Mouse (Mus musculus): ENCODE results near the gene Bnc2.

Bnc2 gene

DNA sequence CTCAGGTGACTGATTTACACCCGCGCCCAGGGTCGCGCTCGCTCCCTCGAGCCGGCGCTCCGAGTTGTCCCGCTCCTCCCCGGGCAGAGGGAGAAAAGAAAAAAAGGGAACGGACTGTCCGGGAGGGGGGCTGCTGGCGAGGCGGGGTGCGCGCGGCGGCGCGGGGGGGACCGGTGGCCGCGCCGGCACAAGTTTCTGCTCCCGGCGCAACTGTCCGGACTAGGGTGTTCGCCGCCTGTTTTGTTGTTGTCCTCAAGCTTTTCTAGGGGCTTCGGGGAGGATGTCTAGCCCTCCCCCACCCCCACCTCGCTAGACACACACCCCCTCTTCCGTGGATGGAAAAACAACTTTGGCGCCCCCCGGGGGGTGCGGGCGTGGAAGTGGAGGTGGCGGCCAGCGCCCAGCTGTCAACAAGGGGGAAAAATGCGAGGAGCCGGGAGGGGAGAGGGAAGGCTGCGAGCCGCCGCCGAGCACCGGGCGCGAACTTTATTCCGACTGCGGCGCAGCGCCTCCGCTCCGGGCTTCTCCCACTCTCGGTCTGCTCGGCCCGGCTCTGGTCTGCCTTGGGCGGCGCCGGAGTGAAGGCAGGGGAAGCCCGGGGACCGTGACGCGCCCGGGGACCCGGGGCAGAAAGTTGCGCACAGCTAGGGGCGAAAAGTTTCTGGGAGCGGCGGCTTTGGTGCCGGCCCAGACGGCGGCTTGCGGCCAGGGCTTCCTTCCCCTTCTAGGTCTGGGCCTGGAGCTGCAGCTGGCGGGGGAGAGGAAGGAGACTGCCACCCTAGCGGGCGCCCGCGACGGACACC, at the start of gene Bnc2:
TSS of gene Bnc2 (minus strand) at position 105 of the 803 bp plus-strand sequence.
- peak; percentile 29 for DNase-seq

DNA sequence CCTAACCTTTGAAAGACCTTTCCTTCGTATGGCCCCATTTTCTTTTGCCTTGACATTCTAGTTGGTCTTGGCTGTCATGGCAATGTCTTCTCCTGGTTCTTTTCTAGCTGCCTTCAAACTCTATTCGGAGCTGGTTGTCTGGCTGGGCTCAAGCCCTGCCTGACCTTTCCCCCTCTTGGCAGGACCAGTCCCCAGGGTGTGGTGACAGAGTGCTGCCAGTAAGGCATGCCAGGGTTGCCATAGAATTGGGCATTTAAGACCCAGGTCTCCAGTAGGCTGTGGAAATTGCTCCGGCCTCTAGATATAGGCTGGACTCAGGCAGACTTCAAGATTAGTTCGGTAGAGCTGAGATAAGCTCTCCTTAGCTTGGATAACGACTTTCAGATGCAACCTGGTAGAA, 32.9 kb upstream of the Bnc2 start:
- DNase-seq, result no peak

DNA sequence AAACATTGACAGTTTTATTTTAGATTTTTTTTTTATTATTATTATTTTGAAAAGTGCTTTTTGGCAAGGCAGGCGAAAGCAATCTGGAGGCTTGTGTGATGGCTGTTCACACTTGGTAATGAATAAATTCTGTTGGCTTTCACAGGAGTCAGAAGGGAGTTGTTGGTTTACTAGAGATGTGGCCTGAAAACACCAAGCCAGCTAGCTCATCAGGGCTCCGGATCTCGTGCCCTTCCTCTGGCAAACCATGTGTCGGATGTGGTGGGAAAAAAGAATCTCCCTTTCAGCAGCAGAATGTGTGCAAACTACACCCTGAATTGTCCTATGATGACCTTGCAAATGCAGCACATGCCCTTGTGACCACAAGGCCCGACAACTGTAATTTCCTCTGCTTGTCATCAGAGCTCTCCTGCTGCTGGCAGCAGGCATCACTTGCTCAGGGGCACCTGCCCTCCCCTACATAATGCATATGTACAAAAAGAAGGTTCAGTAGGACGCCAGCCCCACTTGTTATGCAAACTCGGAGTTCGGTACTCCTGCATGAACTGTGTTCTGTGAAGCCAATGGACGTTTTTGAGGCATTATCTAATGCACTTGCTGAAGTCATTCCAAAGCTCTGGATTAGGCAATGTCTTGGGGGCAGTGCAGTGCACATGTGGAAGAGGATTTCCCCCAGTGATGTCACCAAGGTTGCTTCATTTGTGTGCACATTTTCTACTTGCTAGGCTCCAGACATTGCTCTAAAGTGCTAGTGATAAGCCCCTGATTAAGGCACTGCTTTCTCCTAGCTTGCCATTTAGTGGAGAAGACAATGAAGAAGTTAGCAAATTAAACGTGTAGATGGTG, 10.7 kb upstream of the Bnc2 start:
- no peak for DNase-seq

DNA sequence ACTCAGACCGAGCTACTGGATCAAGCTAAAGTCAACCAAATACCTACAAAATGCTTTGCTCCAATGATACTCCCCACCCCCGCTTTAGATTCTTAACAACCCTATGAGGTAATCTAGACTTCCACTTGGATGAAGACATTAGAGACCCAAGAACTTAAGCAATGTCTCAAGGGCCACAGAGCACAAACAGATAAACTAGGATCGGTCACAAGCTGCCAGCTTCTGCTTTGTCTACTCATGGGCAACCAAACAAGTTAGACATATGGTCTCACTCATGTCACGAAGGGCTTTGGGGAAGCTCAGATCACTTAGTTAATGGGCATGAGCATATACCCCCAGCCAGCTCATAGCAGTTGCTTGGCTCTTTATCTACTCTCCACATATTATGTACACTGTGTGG, 9.9 kb upstream of the Bnc2 start:
- DNase-seq, result no peak

DNA sequence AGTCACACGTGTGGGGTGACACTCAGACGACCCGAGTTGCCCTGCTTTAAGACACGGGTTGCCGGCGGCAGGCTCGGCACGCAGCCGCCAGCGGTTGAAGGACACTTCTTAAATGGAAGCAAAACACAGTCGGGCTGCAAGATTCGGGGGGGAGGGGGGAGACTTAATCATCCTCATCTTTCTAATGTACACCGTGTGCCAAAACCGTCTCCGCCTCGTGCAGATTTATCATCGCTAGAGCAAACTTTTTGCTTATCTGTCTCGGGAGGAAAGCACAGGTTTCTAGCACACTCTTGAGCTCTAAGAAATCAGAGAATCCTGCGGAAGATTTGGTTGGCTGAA, 870 bp upstream of the Bnc2 start:
- DNase-seq, result peak; percentile 38

DNA sequence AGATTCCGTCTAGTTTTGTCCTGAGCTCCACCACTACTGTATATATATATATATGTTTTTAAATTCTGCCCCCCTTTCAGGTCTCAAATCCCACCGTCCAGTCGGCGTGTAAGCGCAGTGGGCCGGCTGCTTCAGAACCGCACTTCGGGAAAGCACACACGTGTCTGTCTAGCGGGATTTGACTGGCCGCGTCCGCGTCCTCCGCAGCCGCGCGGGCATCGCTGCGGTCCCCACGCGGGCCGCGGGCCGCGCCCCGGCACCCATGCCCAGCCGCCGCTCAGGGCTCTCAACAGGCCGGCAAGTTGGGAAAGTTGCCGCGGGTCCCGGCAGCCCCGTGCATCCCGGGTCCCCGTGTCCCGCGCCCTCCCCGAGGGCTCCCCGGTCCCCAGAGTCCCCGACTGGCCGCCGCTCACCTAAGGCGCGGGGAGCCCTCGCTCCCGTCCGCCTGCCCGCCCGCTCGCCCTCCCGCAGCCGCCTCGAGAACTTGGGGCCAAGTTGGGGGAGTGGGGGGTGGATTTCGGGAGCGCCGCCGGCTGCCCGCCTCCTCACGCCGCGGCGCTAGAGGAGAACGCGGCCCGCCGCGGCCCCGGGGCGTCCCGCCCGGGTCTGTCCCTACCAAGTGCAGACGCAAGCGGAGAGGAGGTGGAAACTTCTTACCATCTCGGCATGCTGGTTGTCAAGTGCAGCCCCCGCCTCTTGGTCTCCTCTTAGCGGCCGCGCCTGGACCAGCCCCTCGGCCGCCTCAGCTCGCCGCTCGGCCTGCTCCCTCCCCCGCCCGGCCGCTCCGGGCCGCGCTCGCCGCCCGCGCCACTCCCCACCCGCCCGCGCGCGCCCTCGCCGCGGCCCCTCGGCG, 531 bp downstream of the Bnc2 start:
- DNase-seq, result peak; percentile 56

DNA sequence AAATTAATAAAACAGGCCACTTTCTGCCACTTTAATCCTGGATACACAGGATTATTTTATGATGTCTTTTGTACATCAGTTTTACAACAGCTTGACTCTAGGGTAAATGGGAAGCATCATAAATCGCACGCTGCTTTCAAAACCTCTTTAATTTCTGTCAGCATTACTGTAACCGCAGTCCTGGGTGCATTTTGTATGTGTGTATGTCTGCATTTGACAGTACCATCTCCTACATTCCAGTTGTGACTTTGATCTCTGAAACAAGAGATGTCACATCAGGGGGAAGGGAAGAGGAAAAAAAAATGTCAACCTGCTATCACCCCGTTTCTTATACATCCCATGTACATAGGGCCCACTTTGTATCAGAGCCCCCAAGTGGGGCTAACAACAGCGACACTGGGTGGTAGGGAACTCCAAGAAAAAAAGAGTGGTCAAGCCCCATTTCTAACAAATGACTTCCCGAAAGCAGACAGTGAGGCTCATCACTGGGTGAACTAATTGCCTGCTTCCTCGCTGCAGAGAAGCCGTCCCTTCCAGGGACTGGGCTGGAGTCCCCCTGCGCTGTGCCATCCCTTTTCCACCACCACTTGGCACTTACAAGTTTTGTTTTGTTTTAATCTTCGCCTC, 1.3 kb downstream of the Bnc2 start:
- peak; percentile 16 for DNase-seq

DNA sequence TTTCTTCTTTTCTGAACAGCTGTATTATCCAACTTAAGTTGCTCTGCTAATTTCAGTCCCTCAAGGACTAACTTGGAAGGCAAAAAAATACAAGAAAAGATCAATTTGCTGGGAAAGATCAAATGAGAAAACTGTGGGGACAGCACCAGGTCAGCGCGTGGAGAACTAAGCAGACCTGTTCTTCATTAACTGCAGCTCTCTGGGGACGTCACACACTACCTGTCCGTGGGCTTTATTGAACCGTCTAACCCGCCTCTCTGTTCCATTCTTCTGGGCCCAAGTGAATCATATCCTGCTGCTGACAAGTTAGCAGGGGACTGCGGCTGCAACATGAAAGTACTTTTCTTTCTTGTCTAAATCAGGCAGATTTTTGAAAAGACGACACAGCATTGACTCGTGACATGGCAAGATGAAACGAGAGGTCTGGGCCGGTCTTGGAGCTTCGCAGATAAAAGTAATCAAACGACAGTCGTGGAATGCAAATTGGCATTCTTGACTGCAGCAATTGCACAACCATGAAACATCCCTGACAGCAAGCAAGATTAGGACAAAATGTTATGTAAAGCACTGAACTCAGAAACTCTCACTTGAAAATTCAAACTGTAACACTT, 2.8 kb downstream of the Bnc2 start:
- DNase-seq, result peak; percentile 43

DNA sequence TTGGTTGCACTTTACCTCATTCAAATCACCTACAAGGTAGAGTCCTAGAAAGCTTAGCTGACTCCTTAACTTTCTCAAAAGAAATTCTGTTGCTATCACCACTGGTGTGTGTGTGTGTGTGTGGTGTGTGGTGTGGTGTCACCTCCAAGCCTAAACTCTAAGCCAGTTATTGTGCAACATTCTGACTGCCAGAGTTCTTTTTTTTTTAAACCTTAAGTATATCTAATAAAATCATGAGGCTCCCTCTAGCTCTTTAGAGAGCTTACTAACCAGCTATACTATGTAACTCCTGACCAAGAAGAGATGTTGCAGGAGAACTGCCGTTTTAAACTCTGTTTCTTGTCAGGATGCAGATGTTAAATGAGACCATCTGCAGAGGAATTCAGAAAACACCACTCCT, 4.1 kb downstream of the Bnc2 start:
- DNase-seq, result no peak

DNA sequence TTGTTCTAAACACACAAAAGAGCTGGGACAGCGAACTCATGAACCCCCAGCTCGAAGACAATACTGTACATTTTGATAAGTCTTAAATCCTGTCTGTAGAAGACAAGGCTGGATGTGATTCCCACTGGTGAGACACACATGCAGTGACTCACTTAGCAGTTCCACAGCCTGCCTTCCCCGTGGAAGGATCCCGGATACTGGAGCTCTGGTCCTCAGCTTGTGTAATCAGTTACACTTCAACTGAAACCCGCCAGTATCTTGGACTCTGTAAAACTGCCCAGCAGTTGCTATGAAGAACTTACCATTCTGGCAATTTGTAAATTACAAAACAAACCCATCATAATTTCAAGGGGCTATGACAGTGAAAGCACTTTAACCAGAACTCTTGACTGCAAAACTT, 5.4 kb downstream of the Bnc2 start:
- peak; percentile 55 for DNase-seq

DNA sequence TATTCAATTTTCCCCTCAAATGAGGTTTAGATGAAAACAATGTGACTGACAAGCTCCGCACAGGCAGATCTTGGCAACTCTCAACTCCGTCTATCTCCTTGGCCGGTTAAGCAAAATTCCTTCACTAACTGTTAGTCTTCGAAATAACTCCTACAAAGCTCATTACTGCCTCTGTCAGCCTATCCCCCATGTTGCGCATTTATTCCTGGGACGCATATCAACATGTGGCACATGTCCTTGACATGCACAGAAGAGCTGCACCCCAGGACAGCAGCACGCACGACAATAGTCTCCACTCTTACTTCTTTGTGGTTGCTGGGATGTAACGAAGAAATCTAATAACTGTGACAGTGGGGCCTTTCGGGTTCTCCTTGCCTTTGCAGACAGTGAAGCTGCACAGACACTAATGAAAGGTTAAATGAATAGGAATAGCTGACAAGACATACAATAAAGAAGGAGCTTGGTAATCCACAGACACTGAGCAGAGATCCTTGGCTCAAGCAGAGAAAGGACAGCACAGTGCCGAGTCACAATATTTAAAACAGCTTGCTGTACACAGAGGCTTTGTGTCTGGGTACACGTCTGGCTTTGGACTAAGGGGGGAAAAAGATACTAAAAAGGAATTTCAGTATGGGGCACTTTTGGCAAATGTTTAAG, 6.0 kb downstream of the Bnc2 start:
- peak; percentile 13 for DNase-seq

DNA sequence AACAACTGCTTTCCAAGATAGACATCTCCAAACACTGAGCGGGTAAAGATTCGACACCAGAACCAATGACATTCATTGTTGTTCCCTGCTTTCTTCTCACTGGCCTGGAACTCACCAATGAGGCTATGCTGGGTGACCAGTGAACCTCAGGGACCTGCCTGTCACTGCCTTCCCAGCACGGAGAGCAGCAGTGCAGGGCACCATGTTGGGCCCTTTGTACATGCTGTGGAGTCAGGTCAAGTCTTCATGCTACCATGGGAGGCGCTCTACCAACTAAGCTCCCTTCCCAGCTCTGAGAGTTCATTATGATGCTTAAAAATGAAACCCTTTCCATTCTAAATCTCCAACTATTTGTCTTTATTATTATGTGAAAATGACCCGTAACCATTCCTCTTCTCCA, 6.8 kb downstream of the Bnc2 start:
- no peak for DNase-seq

DNA sequence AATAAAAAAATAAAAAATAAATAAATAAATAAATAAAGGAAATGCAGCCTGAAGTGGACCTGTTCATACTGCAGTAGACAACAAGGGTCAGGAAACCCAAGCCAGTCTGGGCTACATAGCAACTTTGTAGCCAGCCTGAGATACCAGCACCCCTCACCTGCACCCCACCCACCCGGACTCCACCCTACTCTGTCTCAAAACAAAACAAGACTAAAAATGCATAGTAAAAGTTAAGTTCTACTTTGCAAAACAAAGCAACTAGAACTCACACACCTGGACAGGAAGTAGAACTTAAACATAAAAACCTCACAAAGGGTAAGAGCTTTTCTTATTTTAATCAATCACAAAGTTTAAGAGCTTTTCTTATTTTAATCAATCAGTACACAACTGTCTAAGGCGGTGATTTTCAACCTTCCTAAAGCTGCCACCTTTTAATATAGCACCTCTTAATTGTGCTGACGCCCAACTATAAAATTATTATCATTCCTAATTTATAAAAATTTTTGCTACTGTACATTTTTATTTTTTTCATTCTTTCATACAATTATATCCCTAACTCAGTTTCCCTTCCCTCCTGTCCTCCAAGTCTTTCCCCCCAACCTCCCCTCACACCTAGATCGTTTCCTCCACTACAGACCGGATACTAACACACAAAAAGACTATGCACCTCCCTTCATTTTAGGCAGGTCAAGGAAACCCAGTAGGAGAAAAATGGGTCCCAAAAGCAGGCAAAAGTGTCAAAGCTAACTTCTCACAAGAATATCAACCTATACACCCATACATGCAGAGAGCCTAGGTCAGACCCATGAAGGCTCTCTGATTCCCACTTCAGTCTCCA, 12.6 kb downstream of the Bnc2 start:
- DNase-seq, result no peak

DNA sequence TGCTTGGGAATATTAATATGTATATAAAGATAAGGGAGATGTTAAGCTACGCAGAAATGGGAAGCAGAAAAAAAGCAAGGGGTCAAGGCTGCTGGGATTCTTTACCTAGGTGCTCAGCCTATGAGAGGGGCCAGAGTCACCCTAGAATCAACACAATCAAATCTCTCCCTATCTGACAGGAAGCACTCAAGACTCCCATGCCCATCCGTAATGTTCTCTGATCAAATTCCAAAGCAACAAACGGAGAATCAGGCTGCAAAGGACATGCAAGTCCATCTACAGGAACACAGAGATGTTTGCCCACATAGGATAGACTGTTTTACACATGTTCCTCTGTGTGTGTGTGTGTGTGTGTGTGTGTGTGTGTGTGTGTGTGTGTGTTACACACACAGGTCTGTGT, 13.7 kb downstream of the Bnc2 start:
- no peak for DNase-seq

DNA sequence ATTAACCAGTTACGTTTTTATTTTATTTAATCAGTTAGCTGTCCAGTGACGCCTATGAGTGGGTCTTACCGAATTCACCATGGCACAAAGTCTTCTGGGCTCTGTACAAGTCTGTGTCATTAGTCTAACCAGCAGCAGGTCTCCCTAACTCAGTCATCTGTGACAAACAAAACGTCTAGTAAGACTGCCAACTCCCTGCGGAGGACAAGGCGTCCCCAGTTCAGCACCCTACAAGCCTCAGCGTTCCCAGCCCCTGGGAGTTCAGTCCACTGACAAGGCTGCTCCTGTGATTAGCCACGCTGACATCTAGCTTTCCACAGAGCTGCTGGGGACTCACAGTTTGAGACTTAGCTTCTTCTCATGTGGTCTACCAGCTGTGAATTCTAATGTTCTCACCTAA, 23.3 kb downstream of the Bnc2 start:
- peak; percentile 63 for DNase-seq

DNA sequence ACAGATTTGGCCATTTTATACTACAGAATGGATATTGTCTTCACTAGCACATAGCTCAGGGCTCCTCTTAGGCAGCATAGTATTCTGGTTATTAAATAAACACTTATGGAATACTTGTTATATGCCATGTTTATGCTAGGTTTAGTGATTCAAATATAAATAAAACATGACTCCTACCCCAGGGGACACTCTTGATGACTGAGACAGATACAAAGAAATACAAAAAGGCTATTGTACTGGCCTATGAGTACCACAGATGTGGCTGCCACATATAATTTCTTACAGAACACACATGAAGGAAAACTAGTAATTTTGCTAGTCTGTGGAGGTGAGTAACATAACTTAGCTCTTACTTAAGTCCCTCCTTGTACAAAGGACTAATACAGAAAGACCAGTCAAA, 28.5 kb downstream of the Bnc2 start:
- no peak for DNase-seq

DNA sequence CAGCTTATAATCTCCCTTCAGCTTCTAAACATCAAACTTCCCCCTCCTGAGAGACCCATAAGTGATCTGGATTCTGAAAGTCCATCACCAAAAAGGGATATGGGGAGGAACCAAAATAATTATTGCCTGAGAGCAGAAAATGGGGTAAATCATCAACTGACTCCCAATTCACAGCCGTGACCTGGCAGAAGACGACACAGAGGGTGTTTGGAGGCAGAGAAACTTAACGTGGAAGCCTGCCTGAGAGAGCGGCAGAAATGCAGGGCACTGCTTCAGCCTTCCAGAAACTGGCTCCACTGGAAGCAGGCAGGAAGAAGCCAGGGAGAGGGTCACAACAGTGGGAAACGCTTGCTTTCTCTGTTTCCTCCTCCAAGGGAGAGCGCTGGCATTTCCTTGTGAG, 35.9 kb downstream of the Bnc2 start:
- peak; percentile 58 for DNase-seq

DNA sequence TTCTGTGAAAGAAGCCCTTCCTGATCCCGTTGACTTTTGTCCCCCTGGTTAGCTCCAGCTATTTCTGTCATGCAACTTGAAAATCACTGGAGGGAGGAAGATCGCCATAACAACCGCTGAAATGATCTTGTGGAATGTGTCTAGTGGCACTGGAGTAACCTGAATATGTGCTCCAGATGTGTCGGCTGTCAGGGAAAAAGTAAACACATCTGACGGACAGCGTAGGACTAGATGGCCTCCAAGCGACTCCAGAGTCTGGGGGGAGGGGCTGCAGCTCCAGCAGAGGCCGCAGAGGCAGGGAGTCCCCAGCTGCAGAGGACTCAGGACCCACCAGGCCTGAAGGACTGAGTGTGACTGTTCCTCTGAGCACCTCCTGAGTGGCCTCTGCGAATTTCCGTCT, 37.4 kb downstream of the Bnc2 start:
- peak; percentile 64 for DNase-seq

DNA sequence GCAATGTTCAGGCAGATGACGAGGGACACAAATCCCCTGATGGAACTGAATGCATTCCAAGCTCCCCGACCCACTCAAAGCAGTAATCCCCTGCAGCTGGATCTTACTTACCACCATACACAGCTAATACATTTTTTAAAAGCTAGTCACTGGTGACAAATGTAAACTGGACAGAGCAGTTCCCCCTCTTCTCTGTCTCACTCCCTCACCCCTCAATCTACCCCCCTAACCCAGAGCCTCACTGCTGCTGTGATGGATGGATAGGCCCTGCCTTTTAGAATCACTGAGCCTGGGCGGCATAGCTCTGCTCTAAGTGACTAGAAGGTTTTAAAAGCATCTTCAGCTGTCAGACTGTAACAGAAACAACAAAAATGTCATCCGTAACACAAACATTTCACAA, 40.3 kb downstream of the Bnc2 start:
- DNase-seq, result no peak

DNA sequence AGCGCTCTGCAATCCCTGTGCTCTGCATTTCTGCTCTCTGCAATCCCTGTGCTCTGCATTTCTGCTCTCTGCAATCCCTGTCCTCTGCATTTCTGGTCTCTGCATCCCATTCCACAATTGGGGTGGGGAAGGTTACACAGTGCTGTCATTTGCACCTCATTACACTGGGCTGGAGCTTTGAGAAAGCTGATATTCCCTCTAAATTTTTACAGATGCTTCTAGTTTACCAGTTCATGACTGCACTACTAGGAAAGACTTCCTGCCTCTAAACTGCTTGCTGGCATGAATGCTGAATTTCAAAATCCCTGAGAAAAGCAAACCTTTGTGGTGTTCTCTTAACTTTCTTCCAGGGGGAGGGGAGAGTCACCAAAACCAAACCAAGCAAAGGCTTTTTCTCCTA, 41.1 kb downstream of the Bnc2 start:
- no peak for DNase-seq

Measured in kidney, adult 9 months (tissue).